Mouse (Mus musculus) gastrocnemius, adult 8-10 months (tissue): ENCODE data around the gene Zfp366. TPM values are rescaled to one million over a fixed set of nuclear protein-coding genes. Genes with fewer than 3 reads are reported as not detected.

ENCODE experiments used
- DNase-seq, 2 experiments: peaks; one replicate each; pipeline ENCODE4 v3.0.0; 2022; ENCODE audit warnings: low spot score in 2 of 2
- total RNA-seq, 4 experiments: library from RNA; stranded (reverse); gene quantifications; 2 replicates each; pipeline ENCODE4 v1.2.4; 2022

Gene Zfp366
- total RNA-seq, 4 experiments from 2014 or later, result 2.2 to 3.6 (median 2.8) TPM

GRCm38 (mm10) chr13:99226809-99227208 is 42.2 kb downstream of the Zfp366 start:
- DNase-seq, result no peak

GRCm38 (mm10) chr13:99227456-99228250 is 43.0 kb downstream of the Zfp366 start:
- no peak for DNase-seq

- no peak for DNase-seq
Measured at GRCm38 (mm10) chr13:99228821-99229570, 44.4 kb downstream of the Zfp366 start.

- DNase-seq, result peak in 1 of 2 experiments; percentile 30
Measured at GRCm38 (mm10) chr13:99229641-99230494, 45.2 kb downstream of the Zfp366 start.

GRCm38 (mm10) chr13:99230495-99230868 is 45.9 kb downstream of the Zfp366 start:
- DNase-seq, result peak in 1 of 2 experiments; percentile 43

- DNase-seq, result no peak
Measured at GRCm38 (mm10) chr13:99233333-99233732, 48.7 kb downstream of the Zfp366 start.

GRCm38 (mm10) chr13:99233956-99234355 is 49.3 kb downstream of the Zfp366 start:
- no peak for DNase-seq

- no peak for DNase-seq
Measured at GRCm38 (mm10) chr13:99235428-99236210, 51.0 kb downstream of the Zfp366 start.

- no peak for DNase-seq
Measured at GRCm38 (mm10) chr13:99236222-99236621, 51.6 kb downstream of the Zfp366 start.

- DNase-seq, result no peak
Measured at GRCm38 (mm10) chr13:99237122-99237521, 52.5 kb downstream of the Zfp366 start.

GRCm38 (mm10) chr13:99237841-99238216 is 53.2 kb downstream of the Zfp366 start:
- no peak for DNase-seq

- DNase-seq, result peak; percentile 62 to 68
Measured at GRCm38 (mm10) chr13:99238217-99239160, 53.9 kb downstream of the Zfp366 start.

GRCm38 (mm10) chr13:99239161-99239530 is 54.5 kb downstream of the Zfp366 start:
- DNase-seq, result no peak

GRCm38 (mm10) chr13:99239741-99240140 is 55.1 kb downstream of the Zfp366 start:
- DNase-seq, result no peak

- DNase-seq, result no peak
Measured at GRCm38 (mm10) chr13:99241984-99242383, 57.4 kb downstream of the Zfp366 start.

- no peak for DNase-seq
Measured at GRCm38 (mm10) chr13:99242895-99243294, 58.3 kb downstream of the Zfp366 start.

- no peak for DNase-seq
Measured at GRCm38 (mm10) chr13:99243831-99244230, 59.2 kb downstream of the Zfp366 start.

GRCm38 (mm10) chr13:99244471-99244870 is 59.8 kb downstream of the Zfp366 start:
- DNase-seq, result no peak

- DNase-seq, result no peak
Measured at GRCm38 (mm10) chr13:99244896-99245295, 60.3 kb downstream of the Zfp366 start.
